Mouse (Mus musculus) midbrain, postnatal 0 days (tissue): ENCODE data around the gene Hs3st4. TPM values are rescaled to one million over a fixed set of nuclear protein-coding genes. Genes with fewer than 3 reads are reported as not detected.

Experiments used
- ATAC-seq: fragments of 200-750 bp; cut with Nextera tagmentation; 2 replicates; pipeline ENCODE4 v1.8.0; 2017; ENCODE audit warnings: moderate number of reproducible peaks, mild to moderate bottlenecking, moderate TSS enrichment, moderate library complexity; ENCODE audit not compliant: low FRiP score
- DNase-seq: peaks from one replicate; pipeline ENCODE4 v3.0.0-alpha.2; 2015; ENCODE audit warnings: low spot score
- H3K27ac ChIP-seq: fragments of 300-500 bp; sonication (generic); 2 replicates; pipeline ENCODE4 v1.5.1; 2014; ENCODE audit warnings: low read depth, mild to moderate bottlenecking, low read length, mixed read lengths
- H3K27me3 ChIP-seq: fragments of 300-500 bp; sonication (generic); 2 replicates; pipeline ENCODE4 v1.6.1; 2014; ENCODE audit warnings: low read length, control low read depth, mixed read lengths; ENCODE audit not compliant: insufficient read depth
- H3K36me3 ChIP-seq: fragments of 300-500 bp; sonication (generic); 2 replicates; pipeline ENCODE4 v1.6.1; 2014; ENCODE audit warnings: low read length, control low read depth, mixed read lengths; ENCODE audit not compliant: insufficient read depth
- H3K4me1 ChIP-seq: fragments of 300-500 bp; sonication (generic); 2 replicates; pipeline ENCODE4 v1.6.1; 2014; ENCODE audit warnings: mild to moderate bottlenecking, control low read depth, antibody characterized with exemption, low read length, mixed read lengths; ENCODE audit not compliant: insufficient read depth
- H3K4me2 ChIP-seq: fragments of 300-500 bp; sonication (generic); 2 replicates; pipeline ENCODE4 v1.6.1; 2014; ENCODE audit warnings: low read depth, mild to moderate bottlenecking, low read length, mixed read lengths; ENCODE audit not compliant: poor library complexity, severe bottlenecking
- H3K4me3 ChIP-seq: fragments of 300-500 bp; sonication (generic); 2 replicates; pipeline ENCODE4 v1.5.1; 2014; ENCODE audit warnings: low read depth, mild to moderate bottlenecking, low read length, moderate library complexity
- H3K9ac ChIP-seq: fragments of 300-500 bp; sonication (generic); replicated peaks from 2 replicates; pipeline ENCODE4 v1.6.1; 2014; ENCODE audit warnings: mild to moderate bottlenecking, low read length, moderate library complexity, mixed read lengths; ENCODE audit not compliant: poor library complexity, severe bottlenecking
- H3K9me3 ChIP-seq: fragments of 300-500 bp; sonication (generic); 2 replicates; pipeline ENCODE4 v1.6.1; 2016; ENCODE audit warnings: low read length, control low read depth
- CTCF ChIP-seq: IDR thresholded peaks from 2 replicates; pipeline ENCODE4 v1.5.1; 2016; ENCODE audit warnings: antibody characterized with exemption, mild to moderate bottlenecking
- WGBS: fragments of 180-500 bp; shearing (Covaris S2); extraction: QIAGEN DNeasy Blood & Tissue Kit; methylation state at CpG from one replicate; pipeline ENCODE4 v1.1.7; 2014; 5-methylcytosine and 5-hydroxymethylcytosine counted together
- polyA plus RNA-seq: library from polyadenylated mRNA; unstranded; fragments of >200 nt; fragmentation: Nextera tagmentation; extraction: Ambion mirVana; gene quantifications from 2 replicates; pipeline ENCODE4 v1.2.1, GENCODE M21; 2015
- total RNA-seq: library from RNA; depleted of rRNA; stranded (reverse); fragments of >200 nt; gene quantifications from 2 replicates; pipeline ENCODE4 v1.2.3, GENCODE M21; 2014

Gene Hs3st4
- total and polyA plus RNA-seq, 2 experiments from 2014 or later, result 22.5 to 38.6 TPM

- H3K9ac ChIP-seq, result no peak overlapping the region
- H3K4me2 ChIP-seq, result no peak overlapping the region
- 63% methylated on average over 1 of the region's 1 CpGs for WGBS
- H3K9me3 ChIP-seq, result no peaks in the 10 kb centered on the region
- H3K27ac ChIP-seq, result no peak overlapping the region
- no peak for TF ChIP-seq CTCF
- no peak overlapping the region for H3K4me3 ChIP-seq
- no peak for ATAC-seq
- H3K36me3 ChIP-seq, result no peaks in the 10 kb centered on the region
- no peaks in the 10 kb centered on the region for H3K4me1 ChIP-seq
- DNase-seq, result peak; percentile 28
- no peaks in the 10 kb centered on the region for H3K27me3 ChIP-seq
Measured at GRCm38 (mm10) chr7:124048971-124049370, 66.3 kb downstream of the Hs3st4 start.

GRCm38 (mm10) chr7:124050421-124050820 is 67.8 kb downstream of the Hs3st4 start:
- no peaks in the 10 kb centered on the region for H3K9me3 ChIP-seq
- no peak overlapping the region for H3K27ac ChIP-seq
- no peak overlapping the region for H3K4me3 ChIP-seq
- no peaks in the 10 kb centered on the region for H3K27me3 ChIP-seq
- no peak for TF ChIP-seq CTCF
- H3K4me1 ChIP-seq, result no peaks in the 10 kb centered on the region
- DNase-seq (no peak), ATAC-seq (no peak)
- H3K4me2 ChIP-seq, result no peak overlapping the region
- 91% methylated on average over 5 of the region's 5 CpGs for WGBS
- H3K36me3 ChIP-seq, result no peaks in the 10 kb centered on the region
- H3K9ac ChIP-seq, result no peak overlapping the region

- Histone ChIP-seq H3K4me3 (no peak overlapping the region), H3K36me3 (no peaks in the 10 kb centered on the region), H3K27ac (no peak overlapping the region), H3K27me3 (no peaks in the 10 kb centered on the region), H3K4me1 (no peaks in the 10 kb centered on the region), H3K4me2 (no peak overlapping the region), H3K9ac (no peak overlapping the region), H3K9me3 (no peaks in the 10 kb centered on the region)
- no peak for TF ChIP-seq CTCF
- ATAC-seq (no peak), DNase-seq (no peak)
- 80% methylated on average over 1 of the region's 1 CpGs for WGBS
Measured at GRCm38 (mm10) chr7:124083741-124084140, 101.1 kb downstream of the Hs3st4 start.

- ATAC-seq, result no peak
- 13% methylated on average over 2 of the region's 2 CpGs for WGBS
- H3K27me3 ChIP-seq, result no peaks in the 10 kb centered on the region
- peak; percentile 82 for DNase-seq
- H3K36me3 ChIP-seq, result no peaks in the 10 kb centered on the region
- H3K4me1 ChIP-seq, result no peaks in the 10 kb centered on the region
- no peak overlapping the region for H3K4me3 ChIP-seq
- no peak overlapping the region for H3K9ac ChIP-seq
- H3K9me3 ChIP-seq, result no peaks in the 10 kb centered on the region
- peak; percentile 78 for TF ChIP-seq CTCF
- H3K4me2 ChIP-seq, result no peak overlapping the region
- H3K27ac ChIP-seq, result no peak overlapping the region
Measured at GRCm38 (mm10) chr7:124129019-124129418, 146.3 kb downstream of the Hs3st4 start.

- Histone ChIP-seq H3K27ac (no peak overlapping the region), H3K4me3 (no peak overlapping the region), H3K9me3 (no peaks in the 10 kb centered on the region), H3K4me1 (no peaks in the 10 kb centered on the region), H3K9ac (no peak overlapping the region), H3K27me3 (no peaks in the 10 kb centered on the region), H3K36me3 (no peaks in the 10 kb centered on the region), H3K4me2 (no peak overlapping the region)
- no peak for ATAC-seq
- TF ChIP-seq CTCF, result no peak
- 60% methylated on average over 7 of the region's 7 CpGs for WGBS
- peak; percentile 90 for DNase-seq
Measured at GRCm38 (mm10) chr7:124131312-124131711, 148.6 kb downstream of the Hs3st4 start.

DNA sequence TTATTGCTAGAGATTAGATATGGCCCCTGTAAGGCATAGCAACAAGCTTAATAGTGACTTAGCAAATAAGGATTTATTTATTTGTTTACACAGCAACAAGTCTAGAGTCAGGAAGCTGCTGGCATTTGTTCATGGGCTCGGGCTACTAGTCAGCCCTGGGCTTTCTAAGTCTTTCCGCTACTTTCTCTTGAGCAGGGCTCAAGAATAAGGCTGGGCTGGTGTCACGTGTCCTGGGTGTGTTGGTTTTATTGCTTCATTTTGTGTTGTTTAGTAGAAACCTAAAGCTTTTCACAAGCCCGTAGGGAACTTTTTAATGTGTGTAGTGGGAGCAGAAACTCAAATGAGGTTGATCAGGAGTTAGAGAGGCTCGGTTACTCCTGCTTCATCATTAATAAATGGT is 153.5 kb downstream of the Hs3st4 start:
- H3K4me2 ChIP-seq, result no peak overlapping the region
- H3K4me1 ChIP-seq, result no peaks in the 10 kb centered on the region
- ATAC-seq, result no peak
- H3K27me3 ChIP-seq, result no peaks in the 10 kb centered on the region
- no peaks in the 10 kb centered on the region for H3K9me3 ChIP-seq
- no peak for DNase-seq
- WGBS, result 78% methylated on average over 5 of the region's 5 CpGs
- no peak for TF ChIP-seq CTCF
- H3K36me3 ChIP-seq, result no peaks in the 10 kb centered on the region
- H3K9ac ChIP-seq, result no peak overlapping the region
- H3K27ac ChIP-seq, result no peak overlapping the region
- no peak overlapping the region for H3K4me3 ChIP-seq

DNA sequence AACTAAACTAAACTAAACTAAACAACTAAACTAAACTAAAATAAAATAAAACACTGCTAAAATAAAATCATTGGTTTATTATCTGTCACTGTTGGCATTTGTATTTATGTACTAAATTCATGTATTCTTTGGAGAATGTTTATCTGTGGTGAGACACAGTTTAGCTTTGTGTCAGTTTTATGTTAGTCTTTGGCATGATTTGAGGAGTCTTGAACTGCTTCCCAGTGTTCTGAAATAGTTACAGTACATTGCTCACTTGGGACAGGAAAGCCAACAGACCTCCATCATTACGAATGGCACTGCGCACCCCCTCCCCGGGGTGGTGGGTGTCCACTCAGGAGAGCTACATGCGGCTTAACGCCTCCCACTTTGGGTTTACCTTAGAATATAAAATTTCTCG is 158.6 kb downstream of the Hs3st4 start:
- Histone ChIP-seq H3K4me3 (no peak overlapping the region), H3K9me3 (no peaks in the 10 kb centered on the region), H3K36me3 (no peaks in the 10 kb centered on the region), H3K27me3 (no peaks in the 10 kb centered on the region), H3K4me2 (no peak overlapping the region), H3K9ac (no peak overlapping the region), H3K27ac (no peak overlapping the region), H3K4me1 (no peaks in the 10 kb centered on the region)
- ATAC-seq, result no peak
- TF ChIP-seq CTCF, result no peak
- no peak for DNase-seq
- WGBS, result 92% methylated on average over 6 of the region's 6 CpGs
